Mouse (Mus musculus) midbrain, embryonic 15.5 days (tissue): ENCODE measurements around the gene Gm12355. TPM values are rescaled to one million over a fixed set of nuclear protein-coding genes. Genes with fewer than 3 reads are reported as not detected.
"Not testable (repeated sequence)": the region's sequence is repeated elsewhere in the genome, so short reads cannot be mapped to it uniquely, and the experiment has no call there.

Experiments
- ATAC-seq: fragments of 200-750 bp; cut with Nextera tagmentation; replicated peaks from 2 replicates; pipeline ENCODE4 v1.8.0; 2017; ENCODE audit warnings: moderate TSS enrichment
- H3K27ac ChIP-seq: fragments of 300-500 bp; sonication (generic); 2 replicates; pipeline ENCODE4 v1.5.1; 2015; ENCODE audit warnings: mild to moderate bottlenecking, inconsistent platforms
- H3K27me3 ChIP-seq: fragments of 300-500 bp; sonication (generic); replicated peaks from 2 replicates; pipeline ENCODE4 v1.6.1; 2015; ENCODE audit warnings: inconsistent platforms
- H3K36me3 ChIP-seq: fragments of 300-500 bp; sonication (generic); replicated peaks from 2 replicates; pipeline ENCODE4 v1.6.1; 2015; ENCODE audit warnings: inconsistent platforms
- H3K4me1 ChIP-seq: fragments of 300-500 bp; sonication (generic); 2 replicates; pipeline ENCODE4 v1.6.1; 2015; ENCODE audit warnings: inconsistent platforms
- H3K4me2 ChIP-seq: fragments of 300-500 bp; sonication (generic); 2 replicates; pipeline ENCODE4 v1.6.1; 2015; ENCODE audit warnings: inconsistent platforms, mild to moderate bottlenecking, moderate library complexity
- H3K4me3 ChIP-seq: fragments of 300-500 bp; sonication (generic); 2 replicates; pipeline ENCODE4 v1.5.1; 2015; ENCODE audit warnings: mild to moderate bottlenecking, inconsistent platforms
- H3K9ac ChIP-seq: fragments of 300-500 bp; sonication (generic); 2 replicates; pipeline ENCODE4 v1.6.1; 2015; ENCODE audit warnings: mild to moderate bottlenecking, inconsistent platforms
- H3K9me3 ChIP-seq: fragments of 300-500 bp; sonication (generic); 2 replicates; pipeline ENCODE4 v1.6.1; 2016; ENCODE audit warnings: inconsistent platforms
- WGBS: fragments of 180-500 bp; shearing (Covaris S2); methylation state at CpG from one replicate; pipeline ENCODE4 v1.1.7; 2015; ENCODE audit warnings: mixed read lengths; 5-methylcytosine and 5-hydroxymethylcytosine counted together
- polyA plus RNA-seq: library from polyadenylated mRNA; unstranded; fragments of >200 nt; fragmentation: Nextera tagmentation; extraction: Ambion mirVana; gene quantifications from 2 replicates; pipeline ENCODE4 v1.2.1, GENCODE M21; 2015

The Gm12355 gene
- polyA plus RNA-seq, 1 experiment from 2014 or later, result 0.66 TPM

DNA sequence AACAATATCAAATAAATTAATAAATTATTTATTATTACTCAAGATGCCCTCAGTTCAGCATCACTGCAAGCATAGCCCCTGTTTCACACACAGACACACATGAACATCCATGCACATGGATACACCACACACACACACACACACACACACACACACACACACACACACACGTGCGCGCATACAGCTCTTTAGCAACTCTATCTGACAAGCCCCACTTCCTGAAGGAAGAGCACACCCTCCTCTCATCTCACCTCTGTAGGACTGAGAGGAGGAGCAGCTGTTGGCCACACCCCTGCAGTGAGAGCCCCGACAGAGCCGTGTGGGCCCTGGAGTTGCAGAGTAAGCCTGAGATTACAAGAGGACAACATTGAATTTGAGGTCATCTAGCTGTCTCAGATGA is 14.6 kb upstream of the Gm12355 start:
- no peaks in the 10 kb centered on the region for H3K27me3 ChIP-seq
- no peak overlapping the region for H3K4me2 ChIP-seq
- H3K9ac ChIP-seq, result no peak overlapping the region
- 71% methylated on average over 5 of the region's 5 CpGs for WGBS
- H3K36me3 ChIP-seq, result no peaks in the 10 kb centered on the region
- H3K27ac ChIP-seq, result no peak overlapping the region
- H3K9me3 ChIP-seq, result no peaks in the 10 kb centered on the region
- H3K4me3 ChIP-seq, result no peak overlapping the region
- no peaks in the 10 kb centered on the region for H3K4me1 ChIP-seq
- no peak for ATAC-seq

DNA sequence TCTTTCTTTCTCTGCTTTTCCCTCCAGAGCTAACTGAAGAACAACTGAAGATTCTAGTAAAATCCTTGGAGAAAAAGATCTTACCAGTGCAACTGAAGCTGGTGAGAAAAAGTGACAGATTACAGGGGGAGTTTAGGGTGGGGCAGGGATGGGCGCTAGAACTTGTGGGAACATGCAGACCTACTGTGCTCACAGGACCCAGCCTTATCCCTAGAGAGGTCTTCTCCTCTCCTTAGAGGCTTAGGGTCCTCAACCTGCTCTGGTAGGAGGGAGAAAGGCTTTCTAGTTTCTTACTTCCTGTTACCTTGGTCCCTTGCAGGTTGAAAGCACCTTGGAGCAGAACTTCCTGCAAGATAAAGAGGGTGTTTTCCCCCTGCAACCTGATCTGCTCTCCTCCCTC is 12.0 kb upstream of the Gm12355 start:
- Histone ChIP-seq H3K4me2 (no peak overlapping the region), H3K9me3 (no peaks in the 10 kb centered on the region), H3K9ac (no peak overlapping the region), H3K4me3 (no peak overlapping the region), H3K27me3 (no peaks in the 10 kb centered on the region), H3K36me3 (no peaks in the 10 kb centered on the region), H3K27ac (no peak overlapping the region), H3K4me1 (no peaks in the 10 kb centered on the region)
- 82% methylated on average over 1 of the region's 1 CpGs for WGBS
- ATAC-seq, result no peak

DNA sequence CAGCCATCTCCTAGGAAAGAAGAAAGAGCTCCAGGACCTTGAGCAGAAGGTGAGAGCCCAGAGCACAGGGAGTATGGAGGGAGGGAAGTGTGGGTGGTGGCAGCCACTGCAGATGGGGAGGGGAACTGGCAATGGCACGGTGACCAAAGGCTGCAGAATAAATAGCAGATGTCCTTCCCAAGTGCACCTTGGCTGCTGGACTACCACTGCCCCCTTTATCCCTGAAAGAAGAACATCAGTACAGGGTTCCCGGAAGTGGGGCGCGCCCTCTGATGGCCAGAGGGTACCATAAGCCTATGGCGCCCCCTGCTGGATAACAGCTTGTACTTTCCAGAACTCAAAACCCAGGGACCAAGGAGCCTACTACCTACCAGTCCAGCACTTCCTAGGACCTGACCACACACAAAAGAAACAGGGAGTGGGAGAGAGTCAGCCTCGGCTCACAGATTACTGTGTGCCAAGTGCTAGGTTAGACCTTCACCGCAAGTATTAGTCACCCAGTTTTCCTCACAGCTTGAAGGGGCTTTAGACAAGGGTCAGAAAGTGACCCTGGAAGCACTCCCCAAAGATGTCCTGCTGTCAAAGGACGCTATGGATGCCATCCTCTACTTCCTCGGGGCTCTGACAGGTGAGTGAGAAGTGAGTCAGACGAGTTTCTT is 10.0 kb upstream of the Gm12355 start:
- not testable (repeated sequence) for H3K4me1 ChIP-seq, H3K4me3 ChIP-seq, H3K9ac ChIP-seq, H3K27ac ChIP-seq, H3K36me3 ChIP-seq, H3K4me2 ChIP-seq, H3K9me3 ChIP-seq, H3K27me3 ChIP-seq, ATAC-seq
- WGBS, result 33% methylated on average over 10 of the region's 10 CpGs

DNA sequence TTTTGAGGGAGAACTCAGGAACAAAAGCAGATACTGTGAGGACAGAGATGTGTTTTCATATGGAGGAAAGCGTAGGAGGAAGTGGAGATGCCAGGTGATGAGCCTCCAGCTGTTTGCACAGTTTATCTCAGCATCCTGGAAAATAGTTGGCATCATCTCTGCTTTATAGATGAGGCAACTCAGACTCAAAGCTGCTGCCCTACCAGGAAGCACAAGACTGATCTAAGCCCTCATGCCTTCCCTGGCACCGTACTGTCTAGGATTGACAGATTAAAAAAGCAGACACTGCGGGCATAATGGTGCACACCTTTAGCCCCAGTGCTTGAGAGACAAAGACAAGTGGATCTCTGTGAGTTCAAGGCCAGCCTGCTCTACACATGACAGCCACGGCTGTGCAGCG is 5.2 kb upstream of the Gm12355 start:
- no peak overlapping the region for H3K4me3 ChIP-seq
- H3K4me2 ChIP-seq, result no peak overlapping the region
- ATAC-seq, result no peak
- no peaks in the 10 kb centered on the region for H3K9me3 ChIP-seq
- H3K27ac ChIP-seq, result no peak overlapping the region
- 88% methylated on average over 5 of the region's 5 CpGs for WGBS
- H3K36me3 ChIP-seq, result no peaks in the 10 kb centered on the region
- H3K27me3 ChIP-seq, result no peaks in the 10 kb centered on the region
- no peaks in the 10 kb centered on the region for H3K4me1 ChIP-seq
- H3K9ac ChIP-seq, result no peak overlapping the region

DNA sequence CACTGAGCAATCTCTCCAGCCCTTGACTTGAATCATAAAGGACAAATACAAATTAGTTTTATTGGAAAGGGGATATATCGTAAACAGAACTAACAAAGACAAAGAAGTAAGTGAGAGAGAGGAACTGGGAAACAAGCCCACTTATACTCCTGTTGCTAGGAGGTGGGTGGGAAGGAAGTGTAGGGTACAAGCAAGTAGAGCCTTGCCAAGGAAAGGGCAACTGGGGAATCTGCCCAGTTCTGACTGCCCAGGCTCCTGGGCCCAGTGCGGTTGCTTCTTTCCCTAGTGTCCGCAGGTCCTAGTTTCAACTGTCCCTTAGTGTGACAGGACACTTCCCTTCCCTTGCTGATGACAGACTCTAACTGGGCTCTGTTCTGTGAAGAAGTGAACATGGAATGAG is 3.2 kb upstream of the Gm12355 start:
- Histone ChIP-seq H3K27ac (no peak overlapping the region), H3K9me3 (no peaks in the 10 kb centered on the region), H3K4me2 (no peak overlapping the region), H3K36me3 (no peaks in the 10 kb centered on the region), H3K4me3 (no peak overlapping the region), H3K4me1 (no peaks in the 10 kb centered on the region), H3K27me3 (no peaks in the 10 kb centered on the region), H3K9ac (no peak overlapping the region)
- ATAC-seq, result no peak
- WGBS, result 96% methylated on average over 3 of the region's 3 CpGs

DNA sequence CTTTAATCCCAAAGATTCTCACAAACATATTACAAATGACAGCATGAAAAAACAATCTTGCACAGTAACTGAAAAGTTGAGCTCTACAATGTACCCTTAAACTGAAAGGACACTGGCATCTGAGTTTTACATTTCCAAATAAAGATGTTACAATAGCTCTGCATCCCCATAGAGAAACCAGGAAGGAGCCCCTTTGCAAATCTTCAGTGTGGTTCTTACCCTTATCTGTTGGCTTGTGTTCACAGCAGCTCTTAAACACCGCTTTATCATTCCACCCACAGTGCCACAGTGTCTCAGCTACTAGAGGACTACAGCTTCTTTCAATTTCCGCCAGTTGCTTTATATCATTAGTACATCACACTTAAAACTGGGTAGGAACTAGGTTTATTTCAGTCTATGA is 1.1 kb downstream of the Gm12355 start:
- not testable (repeated sequence) for H3K4me2 ChIP-seq, H3K9me3 ChIP-seq, H3K9ac ChIP-seq, H3K4me3 ChIP-seq, ATAC-seq, H3K27ac ChIP-seq, H3K36me3 ChIP-seq, H3K4me1 ChIP-seq, H3K27me3 ChIP-seq
- 93% methylated on average over 2 of the region's 2 CpGs for WGBS

DNA sequence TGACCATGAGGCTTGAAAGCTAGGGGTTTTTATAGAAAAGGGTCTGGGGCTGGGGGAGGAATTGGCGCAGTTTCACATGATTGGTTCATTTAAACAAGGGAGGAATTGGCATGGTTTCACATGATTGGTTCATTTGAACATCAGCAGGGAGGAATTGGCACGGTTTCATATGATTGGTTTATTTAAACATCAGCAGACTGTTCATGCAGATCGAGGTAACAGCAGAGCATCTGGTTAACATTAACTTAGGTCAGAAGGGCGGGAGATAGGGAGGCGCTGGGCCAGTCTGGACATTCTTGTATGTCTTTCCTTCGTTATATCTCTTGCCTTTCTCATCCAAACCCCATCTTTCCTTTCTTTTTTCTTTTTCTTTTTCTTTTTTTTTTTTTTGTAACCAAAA is 1.5 kb downstream of the Gm12355 start:
- H3K4me1 ChIP-seq, H3K9ac ChIP-seq, H3K27ac ChIP-seq, H3K27me3 ChIP-seq, H3K4me3 ChIP-seq, H3K4me2 ChIP-seq, H3K9me3 ChIP-seq, ATAC-seq, H3K36me3 ChIP-seq: not testable (repeated sequence)
- WGBS, result 84% methylated on average over 6 of the region's 6 CpGs

DNA sequence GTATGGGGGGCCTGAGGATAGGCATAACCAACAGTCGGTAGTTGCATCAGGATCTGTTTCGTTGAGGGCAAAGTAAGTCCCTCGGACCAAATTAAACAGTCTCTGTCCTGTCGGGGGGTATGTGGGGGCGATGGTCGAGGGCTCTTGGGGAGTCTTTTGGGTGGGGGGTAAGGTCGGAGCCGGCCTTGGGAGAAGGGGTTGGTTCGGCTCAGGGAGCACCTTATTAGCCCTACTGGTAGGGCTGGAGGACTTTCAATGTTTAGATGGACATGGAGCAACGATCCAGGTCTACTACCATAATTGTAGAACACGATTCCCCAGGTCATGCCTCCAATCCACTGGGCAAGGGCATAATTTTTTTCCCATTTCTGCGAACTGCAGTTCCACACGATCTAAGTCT is 4.7 kb downstream of the Gm12355 start:
- Histone ChIP-seq H3K4me2 (no peak overlapping the region), H3K27me3 (no peaks in the 10 kb centered on the region), H3K9me3 (no peaks in the 10 kb centered on the region), H3K27ac (no peak overlapping the region), H3K4me1 (no peaks in the 10 kb centered on the region), H3K9ac (no peak overlapping the region), H3K4me3 (no peak overlapping the region), H3K36me3 (no peaks in the 10 kb centered on the region)
- ATAC-seq, result no peak
- 95% methylated on average over 13 of the region's 13 CpGs for WGBS

DNA sequence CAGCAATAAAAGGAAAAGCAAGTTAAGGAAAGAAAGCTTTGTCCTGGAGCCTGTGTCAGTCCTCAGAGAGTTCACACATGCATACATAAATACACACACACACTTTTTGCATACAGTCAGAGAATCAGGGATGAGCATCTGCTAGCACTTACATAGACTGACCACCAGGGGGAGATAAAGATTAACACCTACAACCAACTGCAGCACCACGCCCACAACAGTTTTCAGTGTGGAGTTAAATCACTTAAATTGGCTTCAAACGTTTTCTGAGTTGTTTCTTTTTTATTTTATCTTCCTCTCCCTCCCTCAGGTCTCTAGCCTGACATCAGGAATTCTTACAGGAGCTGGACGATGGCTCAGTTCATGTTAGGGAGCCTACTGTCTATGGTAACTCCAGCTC is 18.7 kb downstream of the Gm12355 start:
- Histone ChIP-seq H3K4me1 (peaks cover 6% of the 10 kb centered on the region), H3K9ac (no peak overlapping the region), H3K27ac (no peak overlapping the region), H3K4me2 (no peak overlapping the region), H3K9me3 (no peaks in the 10 kb centered on the region), H3K27me3 (no peaks in the 10 kb centered on the region), H3K36me3 (no peaks in the 10 kb centered on the region), H3K4me3 (no peak overlapping the region)
- no peak for ATAC-seq
- WGBS, result 9% methylated on average over 3 of the region's 3 CpGs

DNA sequence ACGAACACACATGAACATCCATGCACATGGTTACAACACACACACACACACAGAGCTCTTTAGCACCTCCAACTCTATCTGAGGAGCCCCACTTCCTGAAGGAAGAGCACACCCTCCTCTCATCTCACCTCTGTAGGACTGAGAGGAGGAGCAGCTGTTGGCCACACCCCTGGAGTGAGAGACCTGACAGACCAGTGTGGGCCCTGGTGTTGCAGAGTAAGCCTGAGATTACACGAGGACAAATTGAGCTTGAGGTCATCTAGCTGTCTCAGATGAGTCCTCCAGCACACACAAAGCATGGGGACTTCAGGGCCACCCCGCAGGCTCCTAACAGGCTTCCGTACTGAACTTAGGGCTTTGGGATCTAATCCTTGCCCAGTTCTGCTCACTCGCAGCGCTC is 20.6 kb downstream of the Gm12355 start:
- not testable (repeated sequence) for H3K4me1 ChIP-seq, H3K4me3 ChIP-seq, H3K36me3 ChIP-seq, H3K27ac ChIP-seq, H3K4me2 ChIP-seq, H3K27me3 ChIP-seq, H3K9me3 ChIP-seq, H3K9ac ChIP-seq, ATAC-seq
- 71% methylated on average over 6 of the region's 6 CpGs for WGBS

DNA sequence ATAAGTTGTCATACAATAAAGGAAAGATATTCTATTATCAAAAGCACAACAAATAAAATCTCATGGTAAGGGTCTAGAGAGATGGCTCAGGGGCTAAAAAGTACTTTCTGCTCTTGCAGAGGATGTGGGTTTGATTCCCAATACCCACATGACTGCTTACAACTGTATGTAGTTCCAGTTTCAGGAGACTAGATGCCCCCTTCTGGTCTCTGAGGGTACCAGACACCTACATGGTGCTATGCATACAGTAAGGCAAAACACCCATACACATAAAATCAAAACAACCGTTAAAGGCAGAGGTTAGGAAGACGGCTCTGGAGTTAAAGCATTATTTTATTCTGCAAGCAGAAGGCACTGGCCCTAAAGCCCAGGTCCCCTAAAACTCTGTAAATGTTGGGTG is 21.5 kb downstream of the Gm12355 start:
- no peak overlapping the region for H3K27ac ChIP-seq
- no peaks in the 10 kb centered on the region for H3K36me3 ChIP-seq
- peaks cover 9% of the 10 kb centered on the region for H3K27me3 ChIP-seq
- WGBS, result 92% methylated on average over 2 of the region's 2 CpGs
- no peak for ATAC-seq
- no peak overlapping the region for H3K9ac ChIP-seq
- H3K4me3 ChIP-seq, result no peak overlapping the region
- no peaks in the 10 kb centered on the region for H3K9me3 ChIP-seq
- peaks cover 6% of the 10 kb centered on the region for H3K4me1 ChIP-seq
- H3K4me2 ChIP-seq, result no peak overlapping the region

DNA sequence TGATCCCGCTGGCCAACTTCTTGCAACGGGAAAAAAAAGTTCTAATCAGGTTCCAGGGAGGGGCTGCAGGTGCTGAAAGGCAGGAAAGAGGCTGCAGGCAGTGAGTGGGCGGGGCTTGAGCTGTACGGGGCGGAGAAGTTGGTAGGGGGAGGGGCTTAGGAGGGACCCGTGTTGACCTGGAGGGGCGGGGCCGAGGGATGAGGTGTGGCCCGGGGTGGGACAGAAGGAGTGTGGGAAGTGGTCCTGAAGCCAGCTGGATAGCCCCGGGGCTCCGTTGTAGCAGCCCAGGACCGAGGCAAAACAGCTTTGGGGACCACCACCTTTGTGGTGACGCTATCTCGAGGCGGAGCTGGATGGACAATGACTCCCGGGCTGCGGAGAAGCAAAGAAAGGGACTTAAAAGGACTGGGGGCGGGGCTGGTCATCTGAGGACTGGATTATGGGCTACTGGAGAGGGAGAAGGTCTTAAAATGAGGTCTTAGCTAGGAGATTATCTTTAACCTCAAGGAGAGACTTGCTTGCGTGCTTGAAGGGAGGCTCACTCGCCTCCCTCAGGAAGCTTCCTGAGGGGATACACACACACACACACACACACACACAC is 23.3 kb downstream of the Gm12355 start:
- H3K27me3 ChIP-seq, result peaks cover 14% of the 10 kb centered on the region
- peaks cover 6% of the 10 kb centered on the region for H3K4me1 ChIP-seq
- H3K4me3 ChIP-seq, result peak overlapping the region; percentile 30
- H3K9me3 ChIP-seq, result no peaks in the 10 kb centered on the region
- H3K36me3 ChIP-seq, result no peaks in the 10 kb centered on the region
- no peak for ATAC-seq
- no peak overlapping the region for H3K9ac ChIP-seq
- WGBS, result 2% methylated on average over 20 of the region's 20 CpGs
- H3K27ac ChIP-seq, result no peak overlapping the region
- H3K4me2 ChIP-seq, result peak overlapping the region; percentile 51

DNA sequence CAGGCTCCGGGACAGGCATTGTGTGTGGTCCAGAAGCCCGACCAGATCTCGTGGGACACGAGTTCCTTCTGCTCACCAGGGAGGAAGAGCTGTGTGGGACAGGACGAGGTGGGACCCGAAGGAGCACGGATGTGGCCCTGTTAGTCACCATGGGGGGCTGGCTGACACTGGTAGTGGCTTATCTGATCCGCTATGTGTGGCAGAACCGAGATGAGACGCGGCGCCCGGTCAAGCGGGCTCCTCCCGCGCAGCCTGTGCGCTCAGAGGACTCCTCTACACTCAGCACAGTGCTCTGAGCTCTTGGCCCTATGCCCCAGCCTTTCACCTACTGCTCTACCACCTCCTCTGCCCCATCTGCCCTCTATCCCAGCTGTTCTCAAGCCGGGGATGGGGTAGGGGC is 26.2 kb downstream of the Gm12355 start:
- H3K4me3 ChIP-seq, result no peak overlapping the region
- H3K9me3 ChIP-seq, result no peaks in the 10 kb centered on the region
- no peak for ATAC-seq
- H3K27ac ChIP-seq, result no peak overlapping the region
- no peak overlapping the region for H3K9ac ChIP-seq
- H3K4me1 ChIP-seq, result peaks cover 6% of the 10 kb centered on the region
- 39% methylated on average over 18 of the region's 18 CpGs for WGBS
- peaks cover 14% of the 10 kb centered on the region for H3K27me3 ChIP-seq
- H3K4me2 ChIP-seq, result no peak overlapping the region
- H3K36me3 ChIP-seq, result no peaks in the 10 kb centered on the region
